Mouse (Mus musculus) left cerebral cortex, adult 2 months (tissue): ENCODE measurements around the gene Slc9a2. TPM values are rescaled to one million over a fixed set of nuclear protein-coding genes. Genes with fewer than 3 reads are reported as not detected.
"Not testable (repeated sequence)": the region's sequence is repeated elsewhere in the genome, so short reads cannot be mapped to it uniquely, and the experiment has no call there.

Source experiments
- DNase-seq, 2 experiments: peaks; one replicate each; pipeline ENCODE4 v3.0.0; 2021 to 2022; ENCODE audit warnings: low spot score in 2 of 2, mixed read lengths in 1 of 2; ENCODE audit errors: extremely low spot score in 1 of 2
- H3K27ac ChIP-seq: fragments of 200-600 bp; 2 replicates; pipeline ENCODE4 v1.8.1; 2022
- H3K4me3 ChIP-seq: fragments of 200-600 bp; 2 replicates; pipeline ENCODE4 v1.8.1; 2022
- CTCF ChIP-seq: fragments of 200-600 bp; IDR thresholded peaks from 2 replicates; pipeline ENCODE4 v1.8.1; 2022; ENCODE audit warnings: antibody characterized with exemption, mild to moderate bottlenecking, moderate library complexity
- intact Hi-C: fragments of 180-260 bp; cut with DNase I; formaldehyde crosslinking; loops from one replicate; pipeline ENCODE4 v1.15.1; 2025
- total RNA-seq, 2 experiments: library from RNA; stranded (reverse); gene quantifications; 2 replicates each; pipeline ENCODE4 v1.2.3; 2021

The Slc9a2 gene
- total RNA-seq, 2 experiments from 2014 or later = 3.2 to 3.6 TPM

DNA sequence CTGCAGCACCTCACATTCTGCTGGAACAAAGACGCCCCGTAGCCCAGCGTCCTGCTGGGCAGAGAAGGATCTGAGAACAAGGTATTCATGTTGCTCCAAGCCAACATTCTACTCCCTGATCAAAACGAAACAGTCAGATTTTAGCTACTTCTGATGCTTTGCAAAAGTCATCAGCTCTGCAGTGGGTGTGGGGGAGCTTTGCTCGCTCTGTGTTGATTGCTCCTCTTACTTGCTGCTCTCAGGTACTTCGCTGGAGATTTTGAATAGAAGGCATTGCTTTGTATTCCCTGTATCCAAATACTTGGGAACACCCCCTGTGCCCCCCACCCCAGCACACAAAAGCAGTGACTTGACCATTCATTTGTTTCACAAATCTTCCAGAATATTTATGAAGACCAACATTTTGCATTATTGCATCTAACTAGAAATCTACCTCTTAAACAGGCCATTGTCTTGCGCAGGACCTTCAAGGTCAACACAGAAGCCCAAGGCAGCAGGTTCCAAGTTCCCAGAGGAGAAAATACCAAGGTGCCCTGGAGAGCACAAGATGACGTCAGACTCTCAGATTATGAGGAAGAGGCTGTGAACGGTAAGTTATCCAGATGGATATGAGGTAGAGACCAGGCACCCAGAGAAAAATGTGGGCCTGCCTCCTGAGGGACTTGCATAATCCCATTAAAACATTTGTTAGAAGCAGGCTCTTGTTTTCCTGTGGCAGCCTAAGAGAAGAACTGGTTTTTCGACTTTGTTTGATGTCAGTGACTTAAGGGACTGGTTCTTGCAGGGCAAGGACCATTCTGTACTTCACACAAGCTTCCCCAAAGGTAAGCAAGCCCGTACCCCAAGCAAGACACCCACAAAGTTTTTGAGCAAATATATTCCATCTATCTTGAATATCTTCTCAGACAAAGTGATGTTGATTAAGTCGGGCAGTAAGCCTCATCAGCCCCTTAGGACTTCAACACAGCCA is 14.7 kb upstream of the Slc9a2 start:
- Histone ChIP-seq H3K27ac (no peak overlapping the region), H3K4me3 (no peak overlapping the region)
- TF ChIP-seq CTCF = no peak
- DNase-seq = no peak
- intact Hi-C loops = no loop called here

DNA sequence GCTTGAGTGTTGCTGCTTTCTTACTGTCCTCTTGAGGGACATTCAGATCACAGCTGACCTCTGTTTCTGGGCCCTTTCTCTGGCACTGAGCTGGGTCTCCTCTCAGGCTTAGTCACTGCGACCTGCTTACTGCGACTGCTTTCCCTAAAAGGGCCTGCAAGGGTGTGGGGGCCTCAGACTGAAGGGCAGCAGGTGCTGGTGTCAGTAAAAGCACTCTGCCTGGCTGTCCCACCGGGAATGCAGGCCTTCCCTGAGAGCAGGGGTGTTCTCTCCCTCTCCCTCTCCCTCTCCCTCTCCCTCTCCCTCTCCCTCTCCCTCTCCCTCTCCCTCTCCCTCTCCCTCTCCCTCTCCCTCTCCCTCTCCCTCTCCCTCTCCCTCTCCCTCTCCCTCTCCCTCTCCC is 12.9 kb upstream of the Slc9a2 start:
- H3K4me3 ChIP-seq, DNase-seq, H3K27ac ChIP-seq, intact Hi-C loops: not testable (repeated sequence)

DNA sequence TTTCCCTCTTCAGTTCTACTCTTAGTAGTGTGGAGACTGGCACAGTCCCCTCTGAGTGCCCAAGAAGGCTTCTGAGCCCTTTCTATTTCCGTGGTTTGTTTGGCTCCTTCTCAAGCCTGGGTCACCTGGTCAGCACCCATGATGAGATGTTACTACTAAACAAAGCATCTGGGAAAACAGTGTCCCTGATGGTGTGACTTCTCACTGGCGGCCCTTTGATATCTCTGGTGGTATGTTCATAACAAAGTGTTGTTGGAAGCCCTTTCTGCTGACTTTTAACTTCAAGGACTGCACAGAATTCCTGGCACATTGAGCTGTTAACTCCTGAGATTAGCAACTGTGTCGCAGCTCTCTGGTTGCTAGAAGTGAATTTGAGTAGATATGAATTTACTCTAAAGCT is 10.3 kb upstream of the Slc9a2 start:
- H3K27ac ChIP-seq = no peak overlapping the region
- intact Hi-C loops = no loop called here
- DNase-seq = no peak
- no peak for TF ChIP-seq CTCF
- no peak overlapping the region for H3K4me3 ChIP-seq

DNA sequence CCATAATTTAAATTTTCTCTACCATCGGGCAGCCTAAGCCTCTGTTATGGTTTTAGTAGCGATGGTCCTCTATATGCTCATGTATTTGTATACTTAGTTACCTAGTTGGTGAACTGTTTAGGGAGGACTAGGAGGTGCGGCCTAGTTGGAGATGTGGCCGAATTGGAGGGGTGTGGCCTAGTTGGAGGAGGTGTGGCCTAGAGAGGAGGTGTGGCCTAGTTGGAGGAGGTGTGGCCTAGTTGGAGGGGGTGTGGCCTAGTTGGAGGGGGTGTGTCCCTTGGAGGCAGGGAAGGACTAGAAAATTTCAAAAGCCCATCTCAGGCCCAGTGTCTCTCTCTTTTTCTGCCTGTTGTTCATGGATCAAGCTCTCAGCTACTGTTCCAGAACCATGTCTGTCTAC is 8.9 kb upstream of the Slc9a2 start:
- no peak for TF ChIP-seq CTCF
- H3K27ac ChIP-seq = no peak overlapping the region
- no peak for DNase-seq
- H3K4me3 ChIP-seq = no peak overlapping the region
- intact Hi-C loops = no loop called here

DNA sequence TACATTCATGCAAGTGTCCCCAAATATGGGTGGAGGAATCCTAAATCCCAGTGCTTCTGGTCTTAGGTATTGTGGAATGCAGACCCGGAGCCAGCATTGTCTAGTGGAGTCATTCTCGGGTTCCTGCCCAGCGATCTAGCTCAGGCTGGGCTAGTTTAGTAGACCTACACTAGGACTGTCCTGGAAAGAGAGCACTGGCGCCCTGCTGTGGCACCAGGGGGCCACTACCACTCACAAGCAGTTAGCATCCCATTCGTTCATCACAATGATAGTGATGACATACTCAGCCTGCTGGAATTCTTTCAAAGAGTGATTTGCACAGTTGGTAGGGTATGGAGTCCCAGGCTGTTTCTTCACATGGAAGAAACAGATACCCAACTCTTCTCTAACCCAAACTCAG is 3.1 kb upstream of the Slc9a2 start:
- intact Hi-C loops = no loop called here

DNA sequence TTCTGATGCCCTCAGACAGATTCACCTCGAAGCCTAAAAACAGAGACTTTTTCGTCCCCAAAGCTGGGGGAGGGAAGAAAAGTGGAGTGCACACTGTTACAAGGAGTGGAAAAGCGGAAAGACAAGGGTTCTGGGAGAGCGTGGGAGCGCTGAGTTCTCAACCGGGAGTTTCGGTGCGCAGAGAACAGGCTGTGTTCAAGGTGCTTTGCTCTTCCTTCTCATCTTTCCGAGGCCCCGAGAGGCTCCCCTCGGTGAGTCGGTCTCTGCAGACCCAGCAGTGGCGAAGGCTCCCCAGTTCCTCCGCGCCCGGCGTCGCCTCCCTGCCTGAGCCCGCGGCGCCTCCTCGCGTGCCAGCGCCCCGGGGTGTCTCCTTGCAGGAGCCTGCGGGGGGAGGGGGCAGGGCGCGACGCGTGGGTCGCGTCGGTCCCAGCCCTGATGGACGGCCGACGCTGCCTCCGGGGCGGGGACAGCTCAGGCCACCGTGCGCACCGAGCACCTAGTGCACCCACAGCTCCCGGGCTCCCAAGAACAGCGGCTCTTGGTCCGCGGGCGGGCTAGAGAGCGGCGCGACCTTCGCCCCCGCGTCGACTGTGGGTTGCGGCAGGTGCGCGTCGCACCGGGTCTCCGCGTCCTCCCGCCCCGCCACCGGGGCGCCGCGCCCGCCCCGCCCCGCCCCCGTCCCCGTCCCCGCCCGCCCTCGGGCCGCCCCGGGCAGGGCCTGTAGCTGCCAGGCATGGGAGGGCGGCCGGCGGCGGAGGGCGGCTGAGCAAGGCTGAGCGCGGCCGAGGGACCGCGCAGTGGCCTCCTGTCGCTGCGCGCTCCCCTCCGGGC is 709 bp downstream of the Slc9a2 start:
- TF ChIP-seq CTCF = no peak
- H3K27ac ChIP-seq = peak overlapping the region; percentile 28
- intact Hi-C loops = no loop called here
- DNase-seq = peak; percentile 39 to 50
- peak overlapping the region; percentile 60 for H3K4me3 ChIP-seq

More for the DNA sequence above, 3.1 kb upstream of the Slc9a2 start:
- no peak for DNase-seq
- no peak; the same call in none of the 2 replicates for TF ChIP-seq CTCF
- Histone ChIP-seq H3K4me3 (no peak overlapping the region), H3K27ac (no peak overlapping the region)

DNA sequence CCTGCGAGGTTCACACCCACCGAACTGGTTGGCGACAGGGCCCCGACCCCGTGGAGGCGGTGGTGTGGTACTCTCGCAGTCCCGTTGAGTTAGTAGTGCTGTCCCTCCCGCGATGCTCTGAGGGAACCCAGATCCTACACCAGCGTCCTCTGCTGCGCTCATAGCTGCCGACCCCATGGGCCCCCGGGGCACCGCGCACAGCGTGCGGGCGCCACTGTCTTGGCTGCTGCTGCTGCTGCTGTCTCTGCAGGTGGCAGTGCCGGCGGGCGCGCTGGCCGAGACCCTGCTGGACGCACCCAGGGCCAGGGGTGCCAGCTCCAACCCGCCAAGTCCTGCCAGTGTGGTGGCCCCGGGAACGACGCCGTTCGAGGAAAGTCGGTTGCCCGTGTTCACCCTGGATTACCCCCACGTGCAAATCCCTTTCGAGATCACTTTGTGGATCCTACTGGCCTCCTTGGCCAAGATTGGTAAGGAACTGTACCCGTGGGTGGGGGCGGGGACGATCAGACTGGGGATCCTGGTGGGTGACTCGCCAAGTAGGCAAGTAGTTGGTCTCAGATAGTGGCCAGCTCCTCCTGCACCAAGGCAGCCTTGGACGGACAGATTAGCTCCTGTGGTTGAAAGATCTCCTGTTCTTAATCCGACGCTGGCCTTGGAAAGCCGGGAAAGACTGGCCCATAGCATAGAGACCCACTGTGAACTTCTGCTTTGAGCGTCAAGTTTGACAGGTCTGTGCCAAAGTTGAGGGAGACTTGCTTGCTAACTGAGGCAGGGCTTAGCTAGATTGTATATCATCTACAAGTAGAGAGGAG is 1.5 kb downstream of the Slc9a2 start:
- intact Hi-C loops = no loop called here
- Histone ChIP-seq H3K4me3 (peak overlapping the region; percentile 60), H3K27ac (no peak overlapping the region)
- no peak for TF ChIP-seq CTCF
- no peak for DNase-seq

DNA sequence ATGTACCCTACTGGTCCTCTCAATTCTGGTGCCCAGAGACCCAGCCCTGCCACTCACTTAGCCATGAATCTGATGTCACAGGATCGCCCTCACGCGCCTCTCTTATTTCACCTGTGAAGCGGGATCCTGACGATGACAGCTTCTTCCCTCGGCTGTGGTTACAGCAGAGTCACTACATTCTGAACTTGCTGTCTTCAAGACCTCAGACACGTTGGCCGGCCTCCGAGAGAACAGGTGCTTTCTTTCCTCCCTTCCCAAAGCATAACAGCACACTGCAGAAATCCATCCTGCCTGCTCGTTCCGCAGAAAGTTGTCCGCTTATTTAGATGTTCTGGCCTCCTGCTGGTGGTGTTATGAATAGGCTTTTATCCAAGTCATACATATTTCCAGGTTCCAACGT is 13.9 kb downstream of the Slc9a2 start:
- TF ChIP-seq CTCF = peak; percentile 23; the same call in 1 of the 2 replicates
- Histone ChIP-seq H3K27ac (no peak overlapping the region), H3K4me3 (no peak overlapping the region)
- intact Hi-C loops = no loop called here
- DNase-seq = no peak

DNA sequence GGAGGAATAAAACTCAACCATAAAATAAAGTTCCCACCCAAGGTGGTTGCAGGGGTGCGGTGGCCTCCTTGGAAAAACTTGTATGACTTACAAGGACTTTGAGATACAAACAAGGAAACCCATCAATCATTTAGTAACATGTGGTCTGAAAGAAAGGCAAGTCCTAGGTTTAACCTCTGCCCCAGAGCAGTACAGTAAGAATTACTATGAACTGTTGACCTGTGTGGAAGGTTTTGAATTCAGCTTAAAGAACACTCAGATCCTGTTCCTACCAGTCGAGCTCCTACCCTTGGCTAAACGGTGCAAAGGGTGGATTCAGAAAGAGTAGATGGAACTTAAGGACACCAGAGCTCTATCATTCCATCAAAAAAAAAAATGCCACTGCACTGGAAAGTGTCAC is 16.1 kb downstream of the Slc9a2 start:
- intact Hi-C loops = no loop called here
- no peak for DNase-seq
- Histone ChIP-seq H3K4me3 (no peak overlapping the region), H3K27ac (no peak overlapping the region)
- no peak for TF ChIP-seq CTCF

DNA sequence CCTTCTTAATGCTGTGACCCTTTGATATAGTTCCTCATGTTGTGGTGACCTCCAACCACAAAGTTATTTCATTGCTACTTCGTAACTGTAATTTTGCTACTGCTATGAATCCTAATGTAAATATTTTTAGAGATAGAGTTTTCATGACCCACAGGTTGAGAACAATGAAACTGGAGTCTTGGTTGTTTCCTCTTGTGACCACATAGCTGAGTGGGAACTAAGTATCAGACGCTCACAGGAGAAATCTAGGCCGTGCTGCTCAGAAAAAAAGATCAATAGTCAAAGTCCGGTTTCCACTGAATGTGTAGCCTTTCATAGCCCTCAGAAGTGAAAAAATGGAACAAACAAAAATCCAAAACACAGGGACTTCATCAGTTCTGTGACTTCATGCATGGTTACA is 24.7 kb downstream of the Slc9a2 start:
- Histone ChIP-seq H3K4me3 (no peak overlapping the region), H3K27ac (no peak overlapping the region)
- intact Hi-C loops = no loop called here
- no peak for TF ChIP-seq CTCF
- no peak for DNase-seq

DNA sequence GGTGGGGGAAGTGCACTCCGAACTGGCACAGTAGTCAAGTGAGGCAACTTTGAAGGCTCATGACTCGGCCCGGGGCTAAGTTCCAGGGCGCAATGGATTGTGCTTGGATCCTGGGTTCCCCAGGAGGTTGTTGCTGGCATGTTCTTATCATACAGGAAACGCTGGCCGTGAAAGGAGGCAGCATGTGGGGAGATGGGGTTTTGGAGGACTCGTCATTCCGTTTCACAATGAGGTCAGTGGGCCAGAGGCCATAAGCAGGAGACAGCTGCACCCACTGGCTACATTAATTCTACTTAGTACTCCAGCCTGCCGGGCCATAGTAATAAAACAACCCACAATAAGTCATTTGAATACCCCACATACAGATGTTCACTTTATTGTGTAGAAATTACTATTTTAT is 34.6 kb downstream of the Slc9a2 start:
- TF ChIP-seq CTCF = no peak
- Histone ChIP-seq H3K4me3 (no peak overlapping the region), H3K27ac (no peak overlapping the region)
- intact Hi-C loops = no loop called here
- no peak for DNase-seq
